Mouse (Mus musculus) heart, adult 2 months (tissue): Measurements from ENCODE around the gene Yipf2. TPM values are rescaled to one million over a fixed set of nuclear protein-coding genes. Genes with fewer than 3 reads are reported as not detected.

ENCODE experiments used
- DNase-seq, 2 experiments: peaks; one replicate each; pipeline ENCODE4 v3.0.0; 2021
- H3K27ac ChIP-seq: fragments of 200-600 bp; 2 replicates; pipeline ENCODE4 v1.8.1; 2022
- H3K27me3 ChIP-seq: fragments of 200-500 bp; 2 replicates; pipeline ENCODE4 v1.6.1; 2012; ENCODE audit warnings: mild to moderate bottlenecking, low read length, inconsistent platforms, mixed read lengths; ENCODE audit not compliant: control insufficient read depth, insufficient read depth
- H3K36me3 ChIP-seq: fragments of 200-500 bp; 2 replicates; pipeline ENCODE4 v1.6.1; 2012; ENCODE audit warnings: low read length, inconsistent platforms; ENCODE audit not compliant: control insufficient read depth, insufficient read depth
- H3K4me1 ChIP-seq: fragments of 200-500 bp; 2 replicates; pipeline ENCODE4 v1.6.1; 2011; ENCODE audit warnings: low read length; ENCODE audit not compliant: control insufficient read depth, insufficient read depth
- H3K4me3 ChIP-seq: fragments of 200-600 bp; 2 replicates; pipeline ENCODE4 v1.8.1; 2022
- H3K79me2 ChIP-seq: fragments of 200-500 bp; replicated peaks from 2 replicates; pipeline ENCODE4 v1.6.1; 2012; ENCODE audit warnings: mild to moderate bottlenecking, inconsistent platforms, low read length, moderate library complexity, mixed read lengths; ENCODE audit not compliant: control insufficient read depth, insufficient read depth
- H3K9ac ChIP-seq: fragments of 200-500 bp; 2 replicates; pipeline ENCODE4 v1.6.1; 2012; ENCODE audit warnings: low read depth, mild to moderate bottlenecking, control low read depth, inconsistent platforms, low read length, mixed read lengths
- CTCF ChIP-seq: fragments of 200-600 bp; IDR thresholded peaks from 2 replicates; pipeline ENCODE4 v1.8.1; 2022; ENCODE audit warnings: antibody characterized with exemption, mild to moderate bottlenecking, moderate library complexity
- EP300 ChIP-seq: fragments of 200-500 bp; IDR thresholded peaks from 2 replicates; pipeline ENCODE4 v1.6.1; 2011; ENCODE audit warnings: low read depth, low read length, control low read depth; ENCODE audit not compliant: insufficient read depth
- POLR2A ChIP-seq: fragments of 200-500 bp; IDR thresholded peaks from 2 replicates; pipeline ENCODE4 v1.6.1; 2011; ENCODE audit warnings: mild to moderate bottlenecking, low read depth, low read length, control low read depth; ENCODE audit not compliant: insufficient read depth
- WGBS: fragments of 180-500 bp; shearing (Covaris S2); methylation state at CpG from one replicate; pipeline ENCODE4 v1.1.7; 2018; 5-methylcytosine and 5-hydroxymethylcytosine counted together
- intact Hi-C: fragments of 180-260 bp; cut with DNase I; formaldehyde crosslinking; loops from one replicate; pipeline ENCODE4 v1.15.1; 2025
- polyA plus RNA-seq: library from polyadenylated mRNA; depleted of rRNA; stranded (reverse); fragments of >200 nt; gene quantifications from 2 replicates; pipeline ENCODE4 v1.2.3, GENCODE M21; 2012
- total RNA-seq, 2 experiments: library from RNA; stranded (reverse); gene quantifications; 2 replicates each; pipeline ENCODE4 v1.2.3; 2021

Yipf2 gene
- total and polyA plus RNA-seq, 3 experiments = 6.4 to 12.5 (median 8.0) TPM

- no peak overlapping the region for H3K4me3 ChIP-seq
- no peak overlapping the region for H3K27ac ChIP-seq
- H3K36me3 ChIP-seq = no peaks in the 10 kb centered on the region
- TF ChIP-seq EP300 (no peak), POLR2A (no peak), CTCF (no peak)
- H3K27me3 ChIP-seq = no peaks in the 10 kb centered on the region
- 92% methylated on average over 10 of the region's 10 CpGs for WGBS
- no peaks in the 10 kb centered on the region for H3K79me2 ChIP-seq
- no peak for DNase-seq
- no peaks in the 10 kb centered on the region; the same call in 1 of the 2 replicates for H3K4me1 ChIP-seq
- intact Hi-C loops = no loop called here
- no peak overlapping the region for H3K9ac ChIP-seq
Measured at GRCm38 (mm10) chr9:21575253-21575652, 17.4 kb downstream of the Yipf2 start.

- intact Hi-C loops = no loop called here
- H3K4me1 ChIP-seq = no peaks in the 10 kb centered on the region; the same call in 1 of the 2 replicates
- no peaks in the 10 kb centered on the region for H3K79me2 ChIP-seq
- H3K36me3 ChIP-seq = no peaks in the 10 kb centered on the region
- WGBS = 84% methylated on average over 8 of the region's 8 CpGs
- H3K9ac ChIP-seq = no peak overlapping the region
- H3K4me3 ChIP-seq = no peak overlapping the region
- H3K27me3 ChIP-seq = no peaks in the 10 kb centered on the region
- peak; percentile 26 to 45 for DNase-seq
- H3K27ac ChIP-seq = peak overlapping the region; percentile 58
- no peak for TF ChIP-seq POLR2A
- no peak for TF ChIP-seq CTCF
- no peak for TF ChIP-seq EP300
Measured at GRCm38 (mm10) chr9:21574012-21574801, 18.4 kb downstream of the Yipf2 start.

- Histone ChIP-seq H3K9ac (no peak overlapping the region), H3K79me2 (peaks cover 5% of the 10 kb centered on the region; the same call in 1 of the 2 replicates), H3K27ac (no peak overlapping the region), H3K4me1 (peaks cover 7% of the 10 kb centered on the region), H3K4me3 (no peak overlapping the region), H3K36me3 (0 out of 2 replicates have a peak, but pooled peaks cover 2% of the 10 kb centered on the region), H3K27me3 (no peaks in the 10 kb centered on the region)
- no peak for TF ChIP-seq CTCF
- no peak for TF ChIP-seq EP300
- TF ChIP-seq POLR2A = no peak
- intact Hi-C loops = no loop called here
- no peak for DNase-seq
- 91% methylated on average over 8 of the region's 8 CpGs for WGBS
Measured at GRCm38 (mm10) chr9:21568657-21569255, 23.9 kb downstream of the Yipf2 start.

- no peak for DNase-seq
- H3K79me2 ChIP-seq = peaks cover 5% of the 10 kb centered on the region; the same call in 1 of the 2 replicates
Measured at GRCm38 (mm10) chr9:21567051-21567450, 25.6 kb downstream of the Yipf2 start.

GRCm38 (mm10) chr9:21566538-21566937 is 26.1 kb downstream of the Yipf2 start:
- Histone ChIP-seq H3K27ac (no peak overlapping the region), H3K36me3 (0 out of 2 replicates have a peak, but pooled peaks cover 2% of the 10 kb centered on the region), H3K27me3 (no peaks in the 10 kb centered on the region), H3K9ac (no peak overlapping the region), H3K4me3 (no peak overlapping the region), H3K4me1 (peaks cover 7% of the 10 kb centered on the region), H3K79me2 (peaks cover 5% of the 10 kb centered on the region; the same call in 1 of the 2 replicates)
- intact Hi-C loops = no loop called here
- TF ChIP-seq CTCF (no peak), POLR2A (no peak), EP300 (no peak)
- no peak for DNase-seq
- 100% methylated on average over 1 of the region's 1 CpGs for WGBS

More at GRCm38 (mm10) chr9:21567051-21567450, 25.6 kb downstream of the Yipf2 start:
- no peak overlapping the region for H3K27ac ChIP-seq
- 57% methylated on average over 2 of the region's 2 CpGs for WGBS
- 0 out of 2 replicates have a peak, but pooled peaks cover 2% of the 10 kb centered on the region for H3K36me3 ChIP-seq
- H3K4me3 ChIP-seq = no peak overlapping the region
- intact Hi-C loops = no loop called here
- H3K27me3 ChIP-seq = no peaks in the 10 kb centered on the region
- no peak overlapping the region for H3K9ac ChIP-seq
- H3K4me1 ChIP-seq = peaks cover 7% of the 10 kb centered on the region
- TF ChIP-seq CTCF = no peak
- TF ChIP-seq POLR2A = no peak

GRCm38 (mm10) chr9:21565004-21565586 is 27.5 kb downstream of the Yipf2 start:
- H3K9ac ChIP-seq = no peak overlapping the region

More at GRCm38 (mm10) chr9:21565004-21565586, 27.5 kb downstream of the Yipf2 start:
- Histone ChIP-seq H3K36me3 (0 out of 2 replicates have a peak, but pooled peaks cover 2% of the 10 kb centered on the region), H3K4me3 (no peak overlapping the region), H3K27ac (no peak overlapping the region), H3K27me3 (no peaks in the 10 kb centered on the region), H3K4me1 (peaks cover 7% of the 10 kb centered on the region), H3K79me2 (peaks cover 5% of the 10 kb centered on the region)
- WGBS = 59% methylated on average over 4 of the region's 4 CpGs
- intact Hi-C loops = no loop called here
- TF ChIP-seq CTCF = no peak
- no peak for DNase-seq
